Mouse (Mus musculus) NIH3T3 (cell line): ENCODE data around the gene Kmt2e.

ENCODE experiments used
- DNase-seq: peaks from one replicate; pipeline ENCODE4 v3.0.0-alpha.2; 2012; ENCODE audit warnings: low read depth

The Kmt2e gene

DNA sequence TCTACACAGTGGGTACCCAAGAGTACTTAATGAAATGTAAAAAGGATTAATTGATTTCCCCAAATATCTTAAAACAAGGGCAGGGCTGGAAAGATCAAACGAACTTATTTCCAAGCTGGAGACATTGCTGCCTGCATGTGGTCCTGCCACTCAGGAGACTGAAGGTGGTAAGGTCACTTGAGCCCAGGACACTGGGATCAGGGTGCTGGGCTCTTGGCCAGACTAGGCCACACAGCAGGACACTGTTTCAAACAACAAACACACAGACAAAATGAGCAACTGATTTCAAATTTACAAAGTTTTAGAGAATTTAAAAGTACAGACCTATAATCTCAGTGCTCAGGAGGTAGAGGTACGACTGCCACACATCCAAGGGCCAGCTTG, 23.5 kb upstream of the Kmt2e start:
- no peak for DNase-seq

DNA sequence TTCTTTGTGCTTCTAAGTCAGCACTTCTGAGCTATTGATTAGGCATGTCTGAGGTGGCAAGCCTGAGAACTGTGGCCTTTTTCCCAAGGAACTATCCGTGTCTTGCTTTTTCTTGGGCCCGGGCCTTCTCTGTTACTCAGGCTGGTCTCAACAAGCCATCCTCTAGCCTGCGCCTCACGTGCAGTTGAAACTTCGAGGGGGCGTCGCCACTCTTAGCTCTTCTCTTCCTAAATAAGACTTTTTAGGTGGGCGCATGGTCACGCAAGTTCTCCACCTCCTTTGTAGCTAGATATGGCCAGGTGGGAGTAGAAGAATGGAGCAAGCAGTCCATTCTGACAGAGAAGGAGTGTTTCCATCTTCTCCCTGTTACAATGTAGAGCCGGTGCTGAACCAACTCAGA, 22.6 kb upstream of the Kmt2e start:
- DNase-seq: no peak

DNA sequence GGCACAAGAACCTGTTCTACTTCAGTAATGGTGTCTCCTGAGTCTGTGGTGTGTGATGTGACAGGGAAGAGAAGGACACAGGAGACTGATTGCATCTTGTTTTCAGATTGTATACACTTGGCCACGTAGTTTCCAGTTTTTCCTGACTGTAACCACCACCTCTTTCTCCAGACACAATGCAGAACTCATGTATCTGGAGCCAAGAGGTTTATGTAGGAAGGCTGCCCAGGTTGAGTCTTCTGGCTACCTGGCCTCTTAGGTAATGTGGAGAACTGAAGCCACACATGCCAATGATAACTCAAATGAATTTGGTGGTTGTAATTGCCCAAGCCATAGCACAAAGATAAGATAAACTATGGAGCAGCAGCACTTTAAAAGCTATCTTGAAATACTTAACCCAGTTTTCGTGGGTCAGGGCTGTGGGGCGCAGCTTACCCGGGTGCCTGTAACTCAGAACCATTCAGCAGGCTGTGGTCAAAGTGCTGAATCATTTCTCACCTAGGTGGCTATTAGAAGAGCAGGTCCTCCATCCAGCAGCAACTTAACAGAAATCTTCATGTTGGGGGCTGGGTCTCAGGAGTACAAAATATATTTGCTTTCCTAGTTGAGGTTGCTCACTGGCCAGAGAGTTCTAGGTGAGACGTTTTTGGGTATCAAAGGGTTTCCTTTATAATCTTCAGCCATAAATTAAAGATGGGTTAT, 21.8 kb upstream of the Kmt2e start:
- DNase-seq: no peak

DNA sequence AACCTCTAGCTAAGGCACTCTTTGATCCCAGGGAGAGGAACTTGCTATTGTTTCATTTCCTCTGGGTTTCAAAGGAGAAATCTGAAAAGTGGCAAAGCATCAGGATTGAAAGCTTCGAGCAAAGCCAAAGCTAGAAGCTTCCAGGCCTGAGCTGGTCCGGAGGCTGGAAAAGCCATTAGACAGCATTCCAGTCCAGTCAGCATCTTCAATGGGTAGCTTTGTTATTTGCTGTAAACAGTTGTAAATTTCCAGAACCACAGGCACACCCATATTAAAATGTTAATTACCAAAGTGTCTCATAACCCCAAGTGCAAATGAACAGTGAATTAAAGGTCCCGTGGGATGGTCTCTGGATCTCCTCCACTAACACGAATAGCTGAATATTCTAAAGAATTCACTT, 21.2 kb upstream of the Kmt2e start:
- no peak for DNase-seq

DNA sequence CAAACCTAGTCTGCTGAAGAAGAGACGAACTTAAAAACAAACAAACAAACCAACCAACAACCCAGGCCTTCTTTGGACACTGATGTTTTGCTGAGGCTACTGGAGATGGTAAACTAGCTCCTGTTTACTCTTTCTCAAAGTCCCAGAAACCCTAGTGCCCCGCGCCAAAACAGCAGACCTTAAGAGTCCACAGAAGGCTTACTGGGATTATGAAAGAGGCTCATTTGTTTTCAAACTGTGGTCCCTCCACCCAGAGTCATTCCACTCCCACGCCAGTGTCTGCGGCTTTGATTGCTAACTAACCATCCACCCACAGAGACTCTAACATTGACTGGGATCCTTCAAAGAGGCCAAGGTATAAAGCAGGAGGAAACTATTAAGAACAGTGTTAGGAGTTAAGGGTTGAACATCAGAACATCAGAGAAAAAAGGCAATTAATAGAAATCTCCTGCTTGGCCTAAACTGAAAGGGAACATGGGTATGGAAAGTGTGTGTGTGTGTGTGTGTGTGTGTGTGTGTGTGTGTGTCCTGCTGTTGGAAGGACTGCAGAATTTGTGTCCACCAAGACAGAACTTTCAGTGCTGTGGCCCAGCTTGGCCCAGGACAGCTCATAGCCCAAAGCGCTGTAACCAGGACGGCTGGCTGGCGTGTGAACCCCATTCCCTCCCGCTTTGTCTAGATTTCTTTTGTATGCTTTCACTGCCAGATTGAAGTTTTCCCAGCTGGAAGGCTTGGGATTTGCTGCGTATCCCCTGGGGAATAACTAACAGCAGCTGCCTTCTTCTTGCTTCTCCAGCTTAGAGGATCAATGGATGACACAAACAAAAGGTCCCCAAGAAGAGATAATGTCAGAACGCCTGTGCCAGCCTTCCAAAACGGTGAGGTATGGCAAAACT, 20.4 kb upstream of the Kmt2e start:
- peak; percentile 30 for DNase-seq

DNA sequence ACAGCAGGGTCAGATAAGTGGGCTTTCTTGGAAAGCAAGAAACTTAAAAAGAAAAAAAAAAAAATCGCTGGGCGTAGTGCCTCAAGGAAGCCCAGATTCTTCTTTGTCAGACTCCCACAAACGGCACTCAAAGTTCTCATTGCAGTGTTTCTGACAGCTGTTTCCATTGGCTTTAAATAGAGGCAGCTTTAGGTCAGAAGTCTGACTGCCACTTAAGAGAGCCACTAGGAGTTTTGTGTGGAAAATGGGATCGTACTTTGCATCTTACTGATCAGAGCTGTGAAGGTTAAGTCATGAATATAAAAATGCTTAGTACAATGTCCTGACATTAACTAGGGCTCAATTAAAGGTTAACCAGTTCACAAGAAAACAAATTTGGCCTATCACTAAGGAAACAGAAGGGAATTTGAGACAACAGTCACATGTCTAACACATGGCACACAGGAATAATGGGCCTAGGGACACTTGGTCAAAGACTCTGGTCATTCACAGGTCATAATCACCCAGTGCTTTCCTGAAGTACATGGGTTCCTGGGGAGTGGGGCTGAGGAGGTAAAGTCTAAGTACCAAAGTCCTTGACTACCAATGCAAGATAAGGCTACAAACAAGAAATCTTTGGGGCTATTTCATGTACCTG, 19.6 kb upstream of the Kmt2e start:
- no peak for DNase-seq

DNA sequence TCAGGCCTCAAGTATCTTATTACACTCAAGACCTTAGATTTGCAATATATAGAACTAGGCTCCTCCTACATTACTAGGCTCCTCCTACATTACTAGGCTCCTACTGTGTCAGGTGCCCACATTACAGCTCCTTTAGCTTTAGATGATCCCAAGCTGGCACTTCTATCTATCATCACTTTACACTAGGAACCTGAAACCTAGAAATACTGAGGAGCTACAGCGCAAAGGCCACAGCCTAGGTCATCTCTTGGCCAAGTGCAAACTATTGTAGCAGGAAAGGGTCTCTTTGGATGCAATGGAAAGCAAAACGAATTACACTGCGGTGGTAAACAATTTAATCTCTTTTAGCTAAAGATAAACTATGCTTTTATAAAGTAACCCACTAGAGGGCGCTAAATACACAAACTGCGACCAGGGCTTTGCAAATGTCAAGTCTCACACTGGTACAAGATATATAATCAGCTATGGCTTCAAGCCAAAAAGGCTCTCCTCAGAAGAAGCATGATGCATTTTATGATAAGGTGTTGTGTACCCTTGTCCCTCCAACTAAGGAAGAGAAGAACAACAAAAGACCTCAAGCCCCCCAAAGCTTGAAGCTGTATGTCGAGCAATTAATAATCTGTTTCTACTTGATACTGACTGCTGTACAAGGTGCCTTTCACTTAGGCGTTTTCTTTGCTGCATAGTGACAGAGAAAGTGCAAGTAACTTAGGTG, 18.5 kb upstream of the Kmt2e start:
- DNase-seq: peak; percentile 74

DNA sequence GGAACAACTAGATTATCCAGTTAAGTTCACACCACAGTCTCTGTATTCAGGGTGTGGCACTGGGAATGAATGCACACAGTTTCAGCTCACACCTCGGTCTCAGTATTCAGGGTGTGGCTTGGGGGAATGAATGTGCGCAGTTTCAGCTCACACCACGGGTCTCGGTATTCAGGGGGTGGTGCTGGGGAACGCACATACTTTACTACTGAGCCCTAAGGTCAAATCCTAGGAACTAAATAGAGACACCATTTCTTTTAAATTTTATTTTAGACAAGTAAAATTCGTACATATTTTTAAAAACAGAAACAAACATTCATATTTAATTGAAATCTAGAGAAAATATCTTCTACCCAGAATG, 18.0 kb upstream of the Kmt2e start:
- no peak for DNase-seq

DNA sequence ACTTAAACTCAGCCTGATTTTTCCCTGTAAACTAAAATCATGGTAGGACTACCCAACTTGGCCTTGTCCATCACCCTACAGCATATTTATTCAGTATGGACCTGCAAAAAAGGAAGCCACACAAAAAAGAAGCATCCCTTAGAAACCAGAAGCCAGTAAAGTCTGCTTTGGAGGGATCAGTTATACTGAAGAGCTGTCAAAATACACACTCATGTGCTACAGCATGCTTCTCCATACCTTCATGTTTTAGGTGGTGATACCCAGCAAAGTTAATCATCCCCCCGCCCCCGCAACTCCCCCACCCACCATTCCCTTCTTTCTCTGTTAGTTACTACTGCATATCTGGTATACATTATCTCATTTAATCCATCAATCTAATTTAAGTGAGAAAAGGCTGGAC, 16.5 kb upstream of the Kmt2e start:
- DNase-seq: no peak

DNA sequence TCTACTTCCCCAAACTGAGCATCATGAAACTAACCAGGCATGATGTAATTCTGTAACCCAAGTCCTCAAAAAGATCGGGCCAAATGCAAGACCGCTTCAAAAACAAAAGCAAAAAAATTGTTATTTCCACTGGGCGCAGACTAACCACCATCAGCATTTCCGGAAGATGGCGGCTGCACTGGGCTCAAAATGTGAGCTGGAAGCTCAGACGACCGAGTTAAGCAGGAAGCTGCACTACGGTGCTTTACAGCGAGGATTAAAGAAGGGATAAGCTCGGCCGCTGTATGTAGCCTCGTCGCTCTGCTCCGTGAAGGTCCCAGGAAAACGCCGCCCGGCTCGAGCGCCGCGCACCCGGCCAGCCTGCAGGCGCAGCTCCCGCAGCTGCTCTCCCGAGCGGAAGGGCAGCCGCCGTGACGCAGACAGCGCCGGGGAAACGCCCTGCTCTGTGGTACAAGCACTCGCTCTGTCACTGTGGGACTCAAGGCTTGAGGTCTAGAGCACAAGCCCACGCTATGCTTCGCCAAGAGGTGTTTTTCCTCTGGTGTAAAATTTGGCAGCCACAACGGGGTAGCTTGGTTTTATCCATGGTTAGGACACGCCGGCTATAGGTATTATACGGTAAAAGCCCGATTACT, 16.0 kb upstream of the Kmt2e start:
- DNase-seq: peak; percentile 82

DNA sequence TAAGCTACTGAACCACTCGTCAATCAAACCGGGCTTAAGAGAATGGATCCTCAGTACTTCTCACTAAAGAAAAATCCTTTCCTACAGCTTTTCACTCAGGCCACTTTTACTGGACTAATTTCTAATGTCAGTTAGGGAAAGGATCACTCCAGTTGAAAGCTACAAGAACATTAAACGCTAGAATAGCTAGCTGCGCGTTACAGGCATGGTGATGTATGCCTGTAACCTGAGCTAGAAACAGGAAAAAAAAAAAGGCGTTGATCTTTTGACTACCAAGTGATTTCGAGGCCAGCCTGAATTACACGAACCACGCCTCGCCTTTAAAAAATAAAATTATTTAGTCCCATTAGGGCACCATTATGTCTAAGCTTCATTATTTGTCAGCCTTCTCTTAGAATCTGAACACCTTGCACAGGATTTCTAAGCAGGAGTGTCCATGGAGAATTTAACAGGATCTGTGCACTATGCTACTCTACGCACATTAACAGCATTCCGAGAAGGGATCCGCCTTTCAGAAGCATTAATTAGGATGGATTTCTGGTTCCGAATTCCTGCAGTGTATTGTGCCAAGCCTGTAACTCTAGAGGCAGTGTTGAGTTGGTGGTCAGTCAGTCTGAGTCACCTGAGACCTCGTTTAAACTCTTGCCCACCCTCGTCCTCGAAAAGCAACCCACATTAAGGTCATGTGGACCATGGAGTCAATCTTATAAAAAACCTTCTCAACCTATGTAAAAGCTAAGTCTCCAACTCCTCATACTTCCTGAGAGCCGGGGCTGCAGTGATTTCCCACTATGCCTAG, 15.2 kb upstream of the Kmt2e start:
- peak; percentile 62 for DNase-seq

DNA sequence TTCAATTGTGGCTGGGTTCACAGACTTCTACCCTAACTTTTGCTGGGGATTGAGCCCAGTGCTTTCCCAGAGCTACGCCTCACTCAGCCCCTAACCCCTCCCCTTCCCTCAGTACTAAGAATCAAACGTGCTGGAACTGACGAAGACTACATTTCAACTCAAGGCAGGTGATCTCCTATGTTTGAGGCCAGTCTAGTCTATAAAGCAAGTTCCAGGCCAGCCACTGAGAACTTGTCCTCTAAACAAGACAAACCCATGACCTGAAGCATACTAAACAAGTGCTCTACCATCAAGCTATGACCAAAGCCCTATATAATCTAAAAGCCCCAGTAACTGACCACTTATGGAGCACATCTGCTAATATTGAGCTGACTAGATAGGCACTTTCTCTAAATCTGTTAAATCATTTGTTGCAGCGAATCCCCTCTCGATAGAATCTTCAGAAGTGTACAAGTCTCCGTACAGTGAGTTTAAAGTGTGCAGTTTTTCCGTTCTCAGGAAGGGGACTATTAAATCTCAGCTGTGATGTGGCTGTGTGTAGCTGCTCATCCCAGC, 14.5 kb upstream of the Kmt2e start:
- DNase-seq: no peak

DNA sequence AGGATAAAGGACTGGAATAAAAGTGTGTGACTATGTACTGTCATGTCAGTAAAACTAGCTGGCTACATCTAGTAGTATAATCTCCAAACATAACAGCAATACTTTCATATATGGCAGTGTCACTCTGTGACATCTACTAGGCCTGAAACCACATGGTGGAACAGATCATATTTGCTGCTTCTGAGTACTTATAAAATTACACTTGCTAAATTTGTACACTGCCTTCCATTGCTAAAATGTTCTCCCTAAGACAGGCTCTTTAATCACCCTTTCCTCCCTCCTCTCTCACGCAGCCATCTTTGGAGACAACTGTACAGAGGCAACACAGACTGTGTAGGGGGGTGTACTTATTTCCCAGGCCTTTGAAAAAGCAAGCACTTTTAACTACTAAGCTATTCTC, 13.8 kb upstream of the Kmt2e start:
- no peak for DNase-seq

DNA sequence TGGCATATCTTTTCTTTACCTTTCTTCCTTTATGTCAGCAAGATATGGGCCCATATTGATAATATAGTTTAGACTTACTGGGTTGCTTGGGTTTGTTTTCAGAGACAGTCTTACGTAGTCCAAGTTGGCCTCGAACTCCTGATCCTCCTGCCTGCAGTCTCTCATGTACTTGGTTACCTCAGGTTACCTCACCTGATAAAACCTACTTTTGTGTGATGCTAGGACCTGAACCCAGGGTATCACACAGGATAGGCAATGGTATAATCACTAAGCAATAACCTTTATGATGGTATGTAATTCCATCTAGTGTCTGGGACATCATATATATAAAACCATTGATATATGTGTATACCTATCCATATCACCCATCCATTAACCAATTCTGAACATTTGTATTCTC, 12.8 kb upstream of the Kmt2e start:
- DNase-seq: no peak

DNA sequence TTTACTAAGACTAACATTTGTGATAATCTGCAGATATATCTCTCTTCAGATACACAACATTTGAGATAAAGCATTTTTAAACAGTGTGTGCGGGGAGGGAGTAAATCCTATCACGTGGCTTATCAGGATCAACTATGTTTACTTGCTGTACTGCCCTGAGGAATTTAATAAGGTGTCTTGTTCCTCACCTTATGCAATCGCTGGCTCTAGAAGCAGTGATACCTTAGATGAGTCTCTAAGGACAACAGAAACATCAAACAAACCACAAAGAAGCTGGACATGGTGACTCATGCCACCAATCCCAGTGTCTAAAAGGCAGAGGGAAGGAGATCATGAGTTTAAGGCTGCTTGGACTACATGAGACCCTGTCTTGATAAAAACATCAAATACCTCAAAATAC, 11.2 kb upstream of the Kmt2e start:
- peak; percentile 45 for DNase-seq

DNA sequence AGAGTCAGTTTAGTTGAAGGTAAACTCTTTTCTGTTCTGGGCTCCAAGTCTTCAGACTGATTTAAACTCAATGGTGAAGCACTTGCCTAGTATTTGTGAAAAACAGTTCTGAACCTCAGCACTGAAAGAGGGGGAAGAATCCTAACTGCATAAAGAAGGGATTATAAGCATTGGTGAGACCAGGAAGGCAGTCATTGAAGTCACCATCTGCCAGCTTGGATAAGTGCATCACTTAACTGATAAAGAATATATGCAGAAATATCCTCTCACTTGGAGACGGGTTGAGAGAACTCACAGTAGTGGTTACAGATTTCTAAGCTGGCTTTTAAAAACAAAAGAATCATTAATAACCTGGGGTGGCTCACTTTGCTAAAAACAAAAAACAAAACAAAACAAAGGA, 6.7 kb upstream of the Kmt2e start:
- DNase-seq: no peak

DNA sequence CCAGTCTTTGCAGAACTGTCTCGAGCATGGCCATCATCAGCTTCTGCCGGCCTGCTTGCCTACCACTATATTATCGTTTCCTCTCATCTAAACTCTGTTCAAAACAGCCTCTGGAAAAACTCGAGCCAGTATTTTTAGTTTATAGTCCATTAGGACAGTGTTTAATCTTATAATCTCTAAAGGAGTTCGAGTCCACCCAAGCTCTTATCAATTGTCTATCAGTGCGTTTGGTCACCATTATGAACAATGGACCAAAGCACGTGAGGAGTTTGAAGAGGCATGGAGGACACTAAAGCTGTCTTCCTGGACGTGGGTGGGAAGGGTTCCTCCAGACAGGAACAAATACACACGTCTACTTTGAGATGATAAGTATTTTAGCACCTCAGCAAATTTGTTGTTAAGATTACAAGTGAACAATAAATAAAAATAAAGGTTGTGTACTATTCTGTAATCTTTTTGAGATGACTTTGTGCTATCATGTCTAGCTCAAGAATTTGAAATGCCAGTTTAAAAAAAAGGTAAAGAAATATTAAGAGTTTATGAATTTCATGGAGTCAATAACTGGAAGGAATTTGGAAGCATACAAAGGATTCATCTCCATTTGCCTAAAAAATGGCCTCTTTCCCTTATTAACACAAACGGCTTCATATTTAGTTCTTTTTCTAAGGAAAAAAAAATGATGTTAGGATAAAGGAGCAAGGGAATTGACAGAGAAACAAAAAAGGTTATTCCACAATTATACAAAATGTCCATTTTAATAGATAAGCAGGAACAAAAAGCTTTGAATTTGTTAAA, 3.0 kb upstream of the Kmt2e start:
- no peak for DNase-seq

DNA sequence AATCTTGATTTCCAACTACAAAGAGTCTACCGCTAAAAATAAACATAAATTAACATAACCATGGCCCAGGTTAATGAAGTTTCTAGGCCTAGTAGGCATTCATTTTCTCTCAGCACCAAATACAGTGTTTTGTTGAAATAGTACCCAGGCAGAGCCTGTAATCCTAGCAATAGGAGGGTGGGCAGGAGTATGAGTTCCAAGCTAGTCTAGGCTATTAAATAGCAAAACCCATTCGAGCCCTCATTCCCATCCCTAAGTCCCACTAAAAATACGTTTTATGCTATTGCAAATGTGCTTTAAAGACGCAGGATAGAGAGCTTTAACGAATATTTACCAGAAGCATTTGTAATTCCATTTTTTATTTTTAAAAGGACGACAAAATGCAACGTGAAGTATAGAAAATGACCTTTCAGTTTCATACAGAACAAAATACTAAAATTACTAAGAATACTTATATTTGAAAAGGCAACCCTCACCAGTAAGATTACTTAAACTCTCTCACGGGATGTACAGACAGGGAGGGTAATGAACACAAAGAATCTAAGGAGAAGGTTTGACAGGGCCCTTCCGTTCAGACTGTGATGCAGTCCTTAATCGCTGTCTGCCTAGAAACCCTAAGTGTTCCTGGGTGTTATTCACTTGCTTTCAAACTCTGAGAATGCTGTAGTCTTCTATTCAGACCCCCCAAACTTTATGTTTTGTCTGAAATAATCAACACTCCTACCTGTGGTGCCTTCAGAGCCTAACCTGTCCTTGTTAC, 2.1 kb upstream of the Kmt2e start:
- no peak for DNase-seq
